Mouse (Mus musculus): Measurements from ENCODE around the gene Olfr1508. TPM values are rescaled to one million over a fixed set of nuclear protein-coding genes. Genes with fewer than 3 reads are reported as not detected.

Olfr1508 gene
- total and polyA plus RNA-seq, 3 experiments, result not detected

DNA sequence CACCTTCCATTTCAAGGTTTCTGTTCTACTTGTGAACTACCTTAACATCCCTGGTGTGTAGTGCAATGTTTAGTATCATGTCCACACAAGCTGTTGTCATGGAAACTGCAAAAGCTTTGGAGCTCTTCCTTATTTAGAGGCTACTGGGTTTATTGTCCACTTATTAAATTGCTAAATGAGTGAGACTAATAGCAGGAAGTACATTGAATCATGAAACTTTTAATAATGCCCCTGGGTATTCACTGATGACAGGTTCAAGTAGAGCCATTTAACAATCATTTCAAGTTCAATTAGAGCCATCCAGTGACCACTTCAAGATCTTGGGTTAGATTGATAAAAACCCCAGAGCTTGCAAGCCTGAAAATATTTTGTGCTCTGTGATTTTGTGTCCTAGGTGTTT lies 24.6 kb downstream of the Olfr1508 start, which contains the start of gene Olfr1509:
TSS of gene Olfr1509 (plus strand) at position 301 of the 400 bp plus-strand sequence.
- Histone ChIP-seq H3K9me3 (replicated peaks; ENCODE audit: low read length) (no peaks in the 10 kb centered on the region), H3K9ac (ENCODE audit: insufficient read depth, low read depth) (no peak within 1 kb of the TSS), H3K4me1 (ENCODE audit: control insufficient read depth in 1 of 2, insufficient read depth in 2 of 2) (no peaks in the 10 kb centered on the region), H3K27me3 (replicated peaks) (no peaks in the 10 kb centered on the region), H3K4me2 (ENCODE audit: insufficient read depth, low read depth, poor library complexity, severe bottlenecking) (no peak within 1 kb of the TSS), H3K4me3 (replicated peaks in 1 of 3; ENCODE audit: low read depth in 2 of 3, low read length in 2 of 3, poor library complexity in 1 of 3) (no peak within 1 kb of the TSS), H3K79me2 (replicated peaks; ENCODE audit: control insufficient read depth, extremely low read depth, insufficient read depth, poor library complexity, severe bottlenecking) (no peaks in the 10 kb centered on the region), H3K27ac (ENCODE audit: insufficient read depth, low read depth) (no peak within 1 kb of the TSS), H3K36me3 (replicated peaks in 1 of 2; ENCODE audit: control insufficient read depth in 1 of 2, insufficient read depth in 1 of 2, low read length in 1 of 2) (no peaks in the 10 kb centered on the region)
- TF ChIP-seq TBP (conservative IDR thresholded peaks at IDR 0.05; ENCODE audit: low read depth, low read length), result no peak
- TF ChIP-seq HCFC1 (IDR thresholded peaks at IDR 0.05; ENCODE audit: low read depth, low read length), result no peak
- no peak for TF ChIP-seq JUN (IDR thresholded peaks at IDR 0.05; ENCODE audit: insufficient read depth, low read depth, low read length)
- TF ChIP-seq MEF2A (IDR thresholded peaks at IDR 0.05; ENCODE audit: borderline replicate concordance, low read depth, low read length), result no peak
- TF ChIP-seq MXI1 (IDR thresholded peaks at IDR 0.05; ENCODE audit: low read depth, low read length), result no peak
- no peak for TF ChIP-seq CHD1 (IDR thresholded peaks at IDR 0.05; ENCODE audit: low read depth, low read length)
- TF ChIP-seq RAD21 (IDR thresholded peaks at IDR 0.05; ENCODE audit: low read depth, low read length), result no peak
- no peak for TF ChIP-seq IRF4 (IDR thresholded peaks at IDR 0.05; ENCODE audit: low read depth, low read length)
- no peak for TF ChIP-seq PAX5 (IDR thresholded peaks at IDR 0.05; ENCODE audit: low read length)
- TF ChIP-seq USF2 (conservative IDR thresholded peaks at IDR 0.05; ENCODE audit: low read depth, low read length), result no peak
- TF ChIP-seq POLR2A (IDR thresholded peaks at IDR 0.05; ENCODE audit: low read depth, low read length), result no peak
- no peak for TF ChIP-seq USF1 (IDR thresholded peaks at IDR 0.05; ENCODE audit: low read depth, low read length)
- in situ Hi-C loops (cut with MboI; ENCODE audit: low pct_ligation_motif_present, low pct_unique_long_range_greater_than_20kb, low sequenced_read_pairs), result no loop called here
- dilution Hi-C loops (cut with MboI; ENCODE audit: extremely low pct_ligation_motif_present, extremely low pct_unique_long_range_greater_than_20kb, low sequenced_read_pairs), result no loop called here
- no peak for DNase-seq (ENCODE audit: extremely low read depth)

- Histone ChIP-seq H3K4me1 (ENCODE audit: control insufficient read depth in 1 of 2, insufficient read depth in 2 of 2) (no peaks in the 10 kb centered on the region), H3K79me2 (replicated peaks; ENCODE audit: control insufficient read depth, extremely low read depth, insufficient read depth, poor library complexity, severe bottlenecking) (no peaks in the 10 kb centered on the region), H3K36me3 (replicated peaks in 1 of 2; ENCODE audit: control insufficient read depth in 1 of 2, insufficient read depth in 1 of 2, low read length in 1 of 2) (no peaks in the 10 kb centered on the region), H3K9ac (ENCODE audit: insufficient read depth, low read depth) (no peak overlapping the region), H3K9me3 (replicated peaks; ENCODE audit: low read length) (no peaks in the 10 kb centered on the region), H3K27me3 (replicated peaks) (no peaks in the 10 kb centered on the region), H3K4me2 (ENCODE audit: insufficient read depth, low read depth, poor library complexity, severe bottlenecking) (no peak overlapping the region), H3K27ac (ENCODE audit: insufficient read depth, low read depth) (no peak overlapping the region), H3K4me3 (replicated peaks in 1 of 3; ENCODE audit: low read depth in 2 of 3, low read length in 2 of 3, poor library complexity in 1 of 3) (no peak overlapping the region)
- in situ Hi-C loops (cut with MboI; ENCODE audit: low pct_ligation_motif_present, low pct_unique_long_range_greater_than_20kb, low sequenced_read_pairs) (no loop called here), dilution Hi-C loops (cut with MboI; ENCODE audit: extremely low pct_ligation_motif_present, extremely low pct_unique_long_range_greater_than_20kb, low sequenced_read_pairs) (no loop called here)
- TF ChIP-seq ETS1 (conservative IDR thresholded peaks at IDR 0.05; ENCODE audit: low read depth, low read length) (no peak), MEF2A (IDR thresholded peaks at IDR 0.05; ENCODE audit: borderline replicate concordance, low read depth, low read length) (no peak), EP300 (IDR thresholded peaks at IDR 0.05; ENCODE audit: low read length) (no peak), SMC3 (IDR thresholded peaks at IDR 0.05; ENCODE audit: low read depth, low read length) (no peak), IRF4 (IDR thresholded peaks at IDR 0.05; ENCODE audit: low read depth, low read length) (no peak), CTCF (conservative IDR thresholded peaks at IDR 0.05 in 1 of 2, IDR thresholded peaks at IDR 0.05 in 1 of 2; ENCODE audit: low read depth in 2 of 2, low read length in 2 of 2) (no peak), NRF1 (IDR thresholded peaks at IDR 0.05; ENCODE audit: low read depth, low read length) (no peak), PAX5 (IDR thresholded peaks at IDR 0.05; ENCODE audit: low read length) (no peak), RAD21 (IDR thresholded peaks at IDR 0.05; ENCODE audit: low read depth, low read length) (no peak), TCF12 (IDR thresholded peaks at IDR 0.05; ENCODE audit: low read depth, low read length) (no peak), POLR2AphosphoS2 (IDR thresholded peaks at IDR 0.05; ENCODE audit: low read depth, low read length) (no peak), ZNF384 (IDR thresholded peaks at IDR 0.05; ENCODE audit: low read depth, low read length) (no peak), SIN3A (IDR thresholded peaks at IDR 0.05; ENCODE audit: low read length) (no peak), JUND (conservative IDR thresholded peaks at IDR 0.05; ENCODE audit: low read depth, low read length) (no peak), ZC3H11A (IDR thresholded peaks at IDR 0.05; ENCODE audit: low read depth, low read length) (no peak), JUN (IDR thresholded peaks at IDR 0.05; ENCODE audit: insufficient read depth, low read depth, low read length) (no peak), KAT2A (IDR thresholded peaks at IDR 0.05; ENCODE audit: insufficient replicate concordance, low read length) (no peak), MAX (IDR thresholded peaks at IDR 0.05; ENCODE audit: low read length) (no peak), BHLHE40 (IDR thresholded peaks at IDR 0.05; ENCODE audit: low read depth, low read length) (no peak)
- no peak for DNase-seq (ENCODE audit: extremely low read depth)
Observed at GRCm38 (mm10) chr14:52427686-52428085, 39.6 kb downstream of the Olfr1508 start.

Measured in CH12.LX (cell line).